Mouse (Mus musculus) Patski (cell line): ENCODE data around the gene Tecpr1. TPM values are rescaled to one million over a fixed set of nuclear protein-coding genes. Genes with fewer than 3 reads are reported as not detected.

Experiments
- ATAC-seq: fragments of 100-300 bp; one replicate; pipeline ENCODE4 v1.8.0; 2021
- CTCF ChIA-PET: fragments of 350-600 bp; sonication (Branson Sonifier 250); formaldehyde crosslinking; loops from one replicate; lab custom pipeline; 2022; ENCODE audit warnings: inconsistent platforms; lab: Charles Lee
- POLR2A ChIA-PET: fragments of 350-600 bp; sonication (Branson Sonifier 250); formaldehyde crosslinking; loops from one replicate; lab custom pipeline; 2022; ENCODE audit warnings: antibody characterized with exemption, inconsistent platforms; lab: Charles Lee
- DNase-seq: peaks from one replicate; pipeline ENCODE4 v3.0.0-alpha.2; 2011; ENCODE audit warnings: low read depth, low spot score
- H3K27me3 ChIP-seq: fragments of 371-371 bp; one replicate; pipeline ENCODE4 v1.5.1; 2021
- CTCF ChIP-seq: fragments of 100-300 bp; IDR thresholded peaks from one replicate; pipeline ENCODE4 v1.5.1; 2021
- in situ Hi-C: fragments of 300-500 bp; cut with MboI; formaldehyde crosslinking; loops from 3 replicates; pipeline ENCODE4 v1.11.1; 2018; ENCODE audit warnings: low pct_unique_long_range_greater_than_20kb, mixed read lengths
- polyA plus RNA-seq: library from polyadenylated mRNA; unstranded; gene quantifications from one replicate; pipeline ENCODE4 v1.2.3, GENCODE M21; 2021

Gene Tecpr1
- polyA plus RNA-seq, 1 experiment from 2014 or later = 32.8 TPM

DNA sequence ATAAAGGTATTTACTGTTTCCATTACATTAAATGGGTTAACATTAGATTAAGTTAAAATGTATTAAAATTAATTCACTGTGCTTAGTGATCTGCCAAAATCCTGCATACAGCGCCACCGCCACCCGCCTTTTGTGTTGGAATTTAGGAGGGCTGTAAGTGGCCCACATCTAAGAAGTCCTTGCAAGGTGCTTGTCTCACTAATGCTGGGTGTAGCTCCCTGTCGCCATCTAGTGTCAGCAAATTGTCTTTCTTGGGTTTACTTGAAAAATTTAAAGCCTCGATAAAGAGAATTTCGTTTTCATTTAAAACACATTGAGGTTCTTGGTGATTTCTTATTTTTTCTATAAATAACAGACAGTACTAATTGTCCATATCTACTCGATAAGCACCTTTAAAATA is 68.9 kb downstream of the Tecpr1 start:
- CTCF ChIA-PET = interaction anchor here (1.0 to 6.5 kb wide), 18 partner anchors 8 to 119 kb away, joined by 3 to 57 read pairs (median 6); partner anchors contain the start of gene Lmtk2
- peak; percentile 82 for TF ChIP-seq CTCF
- in situ Hi-C loops = no loop called here
- POLR2A ChIA-PET = interaction anchor here (0.8 kb wide), 1 partner anchor 19 kb away, joined by 3 read pairs; no protein-coding TSS in a partner anchor
- no peaks in the 10 kb centered on the region for H3K27me3 ChIP-seq
- ATAC-seq (no peak), DNase-seq (no peak)

DNA sequence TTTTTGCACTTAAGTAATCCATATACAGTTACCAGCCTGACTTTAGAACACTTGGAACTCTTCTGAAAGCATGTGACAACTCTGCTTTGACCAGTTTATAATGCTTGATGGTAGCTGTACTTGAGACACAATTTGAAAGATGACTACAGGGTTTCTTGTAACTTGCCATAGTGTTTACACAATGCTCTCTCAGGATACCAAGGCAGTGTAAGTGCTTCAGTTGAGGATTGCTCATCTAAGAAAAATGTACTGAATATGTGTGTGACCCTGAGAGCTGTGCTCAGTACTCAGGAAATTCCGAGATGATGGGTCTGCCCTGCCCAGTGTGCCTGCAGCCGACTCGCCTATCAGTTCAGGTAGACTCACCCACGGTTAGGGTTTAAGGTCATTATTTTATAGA is 72.1 kb downstream of the Tecpr1 start:
- H3K27me3 ChIP-seq = no peaks in the 10 kb centered on the region
- in situ Hi-C loops = no loop called here
- CTCF ChIA-PET = interaction anchor here (1.0 to 6.5 kb wide), 3 partner anchors 11 to 26 kb away, joined by 3 to 33 read pairs (median 27); no protein-coding TSS in a partner anchor
- DNase-seq = no peak
- POLR2A ChIA-PET = interaction anchor here (0.5 kb wide), 1 partner anchor 117 kb away, joined by 3 read pairs; no protein-coding TSS in a partner anchor
- ATAC-seq = peak; percentile 44
- TF ChIP-seq CTCF = no peak

DNA sequence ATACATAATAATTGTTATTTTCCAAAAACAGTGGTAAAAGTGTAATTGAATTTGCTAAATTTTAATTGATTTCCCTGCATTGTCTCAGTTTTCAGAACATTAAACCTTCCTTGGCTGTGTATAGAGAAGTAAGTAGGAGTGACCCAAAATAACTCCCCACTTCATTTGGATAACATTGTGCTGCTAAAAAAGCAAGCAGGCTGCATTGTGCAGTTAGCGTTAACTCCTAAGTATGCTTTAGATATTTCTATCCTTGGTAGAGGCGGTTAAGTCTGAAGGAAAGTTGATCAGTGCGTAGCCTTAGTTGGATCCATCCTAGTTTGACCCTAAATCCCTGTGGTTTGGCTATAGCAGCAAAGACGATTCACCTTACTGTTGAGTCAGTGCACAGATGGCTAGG is 73.9 kb downstream of the Tecpr1 start:
- POLR2A ChIA-PET = no interaction called here

GRCm38 (mm10) chr5:144146898-144147297 is 76.5 kb downstream of the Tecpr1 start:
- TF ChIP-seq CTCF = no peak
- ChIA-PET CTCF (interaction anchor here (0.9 kb wide), 1 partner anchor 11 kb away, joined by 3 read pairs; no protein-coding TSS in a partner anchor), POLR2A (no interaction called here)
- no peak for DNase-seq
- no peaks in the 10 kb centered on the region for H3K27me3 ChIP-seq
- no peak for ATAC-seq
- in situ Hi-C loops = no loop called here

More for the DNA sequence above, 73.9 kb downstream of the Tecpr1 start:
- H3K27me3 ChIP-seq = no peaks in the 10 kb centered on the region
- ATAC-seq (no peak), DNase-seq (no peak)
- TF ChIP-seq CTCF = no peak
- in situ Hi-C loops = no loop called here
- CTCF ChIA-PET = interaction anchor here (1.3 to 1.6 kb wide), 2 partner anchors 44 to 109 kb away, joined by 4 read pairs; no protein-coding TSS in a partner anchor

Other genes with a start within 250 kb of the Tecpr1 start
- gene Ccz1, start 208.7 kb downstream of the Tecpr1 start, polyA plus RNA-seq = 103 TPM
- gene Ocm, start 196.9 kb downstream of the Tecpr1 start, polyA plus RNA-seq = not detected
- gene Lmtk2, start 123.2 kb downstream of the Tecpr1 start, polyA plus RNA-seq = 19.7 TPM
- gene Bhlha15, start 33.3 kb downstream of the Tecpr1 start, polyA plus RNA-seq = 0.03 TPM
- 136 TPM for gene Bri3, start 20.8 kb upstream of the Tecpr1 start, polyA plus RNA-seq
- gene Baiap2l1, start 134.5 kb upstream of the Tecpr1 start, polyA plus RNA-seq = 20.9 TPM